Mouse (Mus musculus) midbrain, postnatal 0 days (tissue): ENCODE results near the gene CN725425. TPM values are rescaled to one million over a fixed set of nuclear protein-coding genes. Genes with fewer than 3 reads are reported as not detected.

ENCODE experiments used
- ATAC-seq: fragments of 200-750 bp; cut with Nextera tagmentation; 2 replicates; pipeline ENCODE4 v1.8.0; 2017; ENCODE audit warnings: moderate number of reproducible peaks, mild to moderate bottlenecking, moderate TSS enrichment, moderate library complexity; ENCODE audit not compliant: low FRiP score
- DNase-seq: peaks from one replicate; pipeline ENCODE4 v3.0.0-alpha.2; 2015; ENCODE audit warnings: low spot score
- H3K27ac ChIP-seq: fragments of 300-500 bp; sonication (generic); 2 replicates; pipeline ENCODE4 v1.5.1; 2014; ENCODE audit warnings: low read depth, mild to moderate bottlenecking, low read length, mixed read lengths
- H3K27me3 ChIP-seq: fragments of 300-500 bp; sonication (generic); 2 replicates; pipeline ENCODE4 v1.6.1; 2014; ENCODE audit warnings: low read length, control low read depth, mixed read lengths; ENCODE audit not compliant: insufficient read depth
- H3K36me3 ChIP-seq: fragments of 300-500 bp; sonication (generic); 2 replicates; pipeline ENCODE4 v1.6.1; 2014; ENCODE audit warnings: low read length, control low read depth, mixed read lengths; ENCODE audit not compliant: insufficient read depth
- H3K4me1 ChIP-seq: fragments of 300-500 bp; sonication (generic); 2 replicates; pipeline ENCODE4 v1.6.1; 2014; ENCODE audit warnings: mild to moderate bottlenecking, control low read depth, antibody characterized with exemption, low read length, mixed read lengths; ENCODE audit not compliant: insufficient read depth
- H3K4me2 ChIP-seq: fragments of 300-500 bp; sonication (generic); 2 replicates; pipeline ENCODE4 v1.6.1; 2014; ENCODE audit warnings: low read depth, mild to moderate bottlenecking, low read length, mixed read lengths; ENCODE audit not compliant: poor library complexity, severe bottlenecking
- H3K4me3 ChIP-seq: fragments of 300-500 bp; sonication (generic); 2 replicates; pipeline ENCODE4 v1.5.1; 2014; ENCODE audit warnings: low read depth, mild to moderate bottlenecking, low read length, moderate library complexity
- H3K9ac ChIP-seq: fragments of 300-500 bp; sonication (generic); replicated peaks from 2 replicates; pipeline ENCODE4 v1.6.1; 2014; ENCODE audit warnings: mild to moderate bottlenecking, low read length, moderate library complexity, mixed read lengths; ENCODE audit not compliant: poor library complexity, severe bottlenecking
- H3K9me3 ChIP-seq: fragments of 300-500 bp; sonication (generic); 2 replicates; pipeline ENCODE4 v1.6.1; 2016; ENCODE audit warnings: low read length, control low read depth
- CTCF ChIP-seq: IDR thresholded peaks from 2 replicates; pipeline ENCODE4 v1.5.1; 2016; ENCODE audit warnings: antibody characterized with exemption, mild to moderate bottlenecking
- WGBS: fragments of 180-500 bp; shearing (Covaris S2); extraction: QIAGEN DNeasy Blood & Tissue Kit; methylation state at CpG from one replicate; pipeline ENCODE4 v1.1.7; 2014; 5-methylcytosine and 5-hydroxymethylcytosine counted together
- polyA plus RNA-seq: library from polyadenylated mRNA; unstranded; fragments of >200 nt; fragmentation: Nextera tagmentation; extraction: Ambion mirVana; gene quantifications from 2 replicates; pipeline ENCODE4 v1.2.1, GENCODE M21; 2015
- total RNA-seq: library from RNA; depleted of rRNA; stranded (reverse); fragments of >200 nt; gene quantifications from 2 replicates; pipeline ENCODE4 v1.2.3, GENCODE M21; 2014; rRNA removed

The CN725425 gene
- total and polyA plus RNA-seq, 2 experiments from 2014 or later, result 0.05 TPM; not detected in 1

DNA sequence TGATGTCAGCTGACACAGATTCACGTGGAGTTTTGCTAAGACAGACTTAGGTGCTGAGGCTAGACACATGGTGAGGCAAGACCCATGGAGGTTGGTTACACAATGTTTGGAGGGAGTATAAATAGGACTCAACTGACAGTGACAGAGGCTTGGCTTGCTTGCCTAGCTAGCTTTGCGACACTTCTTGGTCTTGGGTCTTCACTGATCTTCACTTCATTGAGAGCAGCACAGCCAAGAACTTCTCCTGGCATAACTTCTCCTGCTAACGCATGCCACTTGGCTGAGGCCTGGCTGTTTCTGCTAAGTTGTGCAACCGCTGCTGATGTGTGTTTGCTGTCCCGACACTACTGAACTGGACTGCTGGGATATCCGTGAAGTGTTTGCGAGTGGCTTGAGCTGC lies 83.5 kb downstream of the CN725425 start:
- no peaks in the 10 kb centered on the region for H3K27me3 ChIP-seq
- H3K4me1 ChIP-seq, result no peaks in the 10 kb centered on the region
- DNase-seq, result no peak
- no peak for ATAC-seq
- no peak overlapping the region for H3K4me2 ChIP-seq
- H3K27ac ChIP-seq, result no peak overlapping the region
- no peak for TF ChIP-seq CTCF
- H3K9me3 ChIP-seq, result no peaks in the 10 kb centered on the region
- no peaks in the 10 kb centered on the region for H3K36me3 ChIP-seq
- 91% methylated on average over 7 of the region's 7 CpGs for WGBS
- H3K9ac ChIP-seq, result no peak overlapping the region
- no peak overlapping the region for H3K4me3 ChIP-seq

DNA sequence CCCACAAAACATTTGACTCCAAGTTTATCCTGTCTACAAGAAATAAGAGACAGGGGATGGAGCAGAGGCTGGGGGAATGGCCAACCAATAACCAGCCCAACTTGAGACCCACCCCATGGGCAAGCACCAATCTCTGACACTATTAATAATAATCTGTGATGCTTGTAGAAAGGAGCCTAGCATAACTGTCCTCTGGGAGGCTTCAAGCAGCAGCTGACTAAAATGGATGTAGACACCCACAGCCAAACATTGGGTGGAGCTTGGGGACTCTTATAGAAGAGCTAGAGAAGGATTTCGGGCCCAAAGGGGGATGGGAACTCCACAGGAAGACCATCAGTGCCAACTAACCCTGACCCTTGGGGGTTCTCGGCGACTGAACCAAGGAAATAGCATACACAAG lies 84.1 kb downstream of the CN725425 start:
- H3K4me3 ChIP-seq, result no peak overlapping the region
- WGBS, result 78% methylated on average over 3 of the region's 3 CpGs
- no peak overlapping the region for H3K9ac ChIP-seq
- H3K9me3 ChIP-seq, result no peaks in the 10 kb centered on the region
- DNase-seq (no peak), ATAC-seq (no peak)
- no peaks in the 10 kb centered on the region for H3K36me3 ChIP-seq
- TF ChIP-seq CTCF, result no peak
- H3K4me2 ChIP-seq, result no peak overlapping the region
- no peak overlapping the region for H3K27ac ChIP-seq
- H3K4me1 ChIP-seq, result no peaks in the 10 kb centered on the region
- H3K27me3 ChIP-seq, result no peaks in the 10 kb centered on the region

DNA sequence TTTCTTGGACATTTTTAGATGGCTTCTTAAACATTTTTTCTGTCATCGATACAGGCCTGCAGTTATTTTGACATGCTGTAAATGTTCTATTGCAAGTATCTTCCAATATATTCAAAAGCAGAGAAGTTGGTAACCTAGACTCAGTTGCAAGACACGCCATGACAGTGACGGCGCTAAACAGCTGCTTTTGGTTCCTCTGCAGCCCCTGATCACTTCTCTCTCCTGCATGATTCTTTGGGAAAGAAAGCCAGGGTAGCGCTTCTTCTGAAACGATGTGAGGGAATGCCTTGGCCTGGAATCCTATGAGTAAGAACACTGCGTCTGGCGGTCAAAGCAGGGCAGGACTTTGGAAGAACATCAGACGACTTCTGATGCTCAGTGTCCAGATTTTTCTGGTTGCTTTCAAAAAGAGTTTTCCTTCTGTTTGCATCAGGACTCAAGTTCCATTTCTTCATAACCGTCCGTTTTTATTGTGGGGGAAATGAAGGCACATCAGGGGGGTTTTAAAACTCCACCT lies 100.1 kb downstream of the CN725425 start:
- H3K9me3 ChIP-seq, result no peaks in the 10 kb centered on the region
- H3K4me1 ChIP-seq, result no peaks in the 10 kb centered on the region
- ATAC-seq, result no peak
- H3K9ac ChIP-seq, result no peak overlapping the region
- WGBS, result 85% methylated on average over 11 of the region's 11 CpGs
- H3K36me3 ChIP-seq, result no peaks in the 10 kb centered on the region
- no peaks in the 10 kb centered on the region for H3K27me3 ChIP-seq
- H3K4me3 ChIP-seq, result no peak overlapping the region
- TF ChIP-seq CTCF, result no peak
- no peak overlapping the region for H3K27ac ChIP-seq
- H3K4me2 ChIP-seq, result no peak overlapping the region
- no peak for DNase-seq

DNA sequence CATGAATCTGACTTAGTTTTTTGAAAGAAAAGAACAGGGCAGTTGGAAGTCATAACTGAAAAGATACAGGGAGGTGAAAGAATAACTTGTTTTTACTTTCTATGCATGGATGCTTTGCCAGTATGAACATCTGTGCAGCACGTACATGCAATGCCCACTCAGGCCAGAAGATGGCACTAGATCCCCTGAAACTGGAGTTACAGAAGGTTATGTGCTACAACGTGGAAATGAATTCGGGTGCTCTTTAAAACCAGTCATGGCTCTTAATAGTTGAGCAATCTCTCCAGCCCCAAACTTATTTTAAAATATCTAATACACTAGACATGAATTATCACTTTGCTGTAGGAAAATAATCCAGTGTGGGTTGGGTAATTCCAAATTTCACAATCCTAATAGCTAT lies 102.1 kb downstream of the CN725425 start:
- DNase-seq (peak; percentile 88), ATAC-seq (no peak)
- no peak overlapping the region for H3K4me2 ChIP-seq
- H3K9me3 ChIP-seq, result no peaks in the 10 kb centered on the region
- H3K4me1 ChIP-seq, result no peaks in the 10 kb centered on the region
- no peak overlapping the region for H3K27ac ChIP-seq
- no peak overlapping the region for H3K9ac ChIP-seq
- 6% methylated on average over 3 of the region's 3 CpGs for WGBS
- H3K27me3 ChIP-seq, result no peaks in the 10 kb centered on the region
- H3K36me3 ChIP-seq, result no peaks in the 10 kb centered on the region
- no peak overlapping the region for H3K4me3 ChIP-seq
- peak; percentile 97 for TF ChIP-seq CTCF

DNA sequence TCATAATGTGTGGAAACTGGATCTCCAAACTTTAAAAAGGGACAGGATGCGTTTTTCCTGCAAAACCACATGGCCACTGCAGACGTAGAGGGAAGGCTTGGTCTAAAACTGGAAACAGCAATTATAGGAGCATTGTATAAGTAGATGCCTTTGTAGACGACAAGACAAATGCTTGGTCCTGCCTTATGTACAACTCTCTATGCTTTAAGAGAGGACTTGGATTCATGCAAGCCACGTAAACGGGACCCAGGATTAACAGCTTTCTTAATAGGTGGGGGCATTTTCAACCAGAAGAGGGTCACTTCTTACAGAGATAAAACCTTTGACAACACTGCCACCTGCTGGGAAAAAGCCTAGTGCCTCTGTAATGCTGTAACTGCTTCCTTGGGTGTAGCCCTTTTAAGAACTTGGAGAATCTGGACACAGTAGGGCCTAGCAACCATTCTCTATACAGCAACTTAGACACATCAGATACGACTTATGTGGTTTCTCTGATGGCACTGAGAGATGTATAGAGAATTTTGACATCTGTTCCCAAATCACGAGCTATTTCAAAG lies 105.1 kb downstream of the CN725425 start:
- Histone ChIP-seq H3K4me3 (no peak overlapping the region), H3K4me2 (no peak overlapping the region), H3K9me3 (no peaks in the 10 kb centered on the region), H3K36me3 (no peaks in the 10 kb centered on the region), H3K27ac (no peak overlapping the region), H3K27me3 (no peaks in the 10 kb centered on the region), H3K9ac (no peak overlapping the region), H3K4me1 (no peaks in the 10 kb centered on the region)
- ATAC-seq (no peak), DNase-seq (peak; percentile 83)
- TF ChIP-seq CTCF, result peak; percentile 75
- WGBS, result 50% methylated on average over 7 of the region's 7 CpGs

Other genes starting within 250 kb of the CN725425 start
- 64.9 and 68.7 TPM in 2 replicates for gene Kif21a, start 149.5 kb upstream of the CN725425 start, total RNA-seq
- 28.4 and 33.2 TPM in 2 replicates for gene Kif21a, start 149.5 kb upstream of the CN725425 start, polyA plus RNA-seq
- gene Abcd2, start 7.7 kb upstream of the CN725425 start, total RNA-seq, result 7.2 and 9.4 TPM in 2 replicates
- gene Abcd2, start 7.7 kb upstream of the CN725425 start, polyA plus RNA-seq, result 4.9 and 5.9 TPM in 2 replicates